Mouse (Mus musculus) cortical plate, adult 2 months (tissue): ENCODE data around the gene Tspan32.

Experiments
- CTCF ChIP-seq: fragments of 200-500 bp; IDR thresholded peaks from 2 replicates; pipeline ENCODE4 v1.5.1; 2011; ENCODE audit warnings: mild to moderate bottlenecking, control low read depth, low read length; ENCODE audit not compliant: insufficient read depth; ENCODE audit errors: extremely low read depth
- POLR2A ChIP-seq: fragments of 200-500 bp; IDR thresholded peaks from 2 replicates; pipeline ENCODE4 v1.6.1; 2011; ENCODE audit warnings: mild to moderate bottlenecking, low read length, control low read depth; ENCODE audit not compliant: insufficient read depth; ENCODE audit errors: extremely low read depth

- TF ChIP-seq CTCF (no peak), POLR2A (no peak)
These were observed 5.2 kb downstream of the Tspan32 start for GRCm38 (mm10) chr7:143009996-143010395.
